33 mouse cellular contexts compared by ENCODE assay signal in genomic region chr17:25934526-25934925, GRCm38 (mm10). TPM values are rescaled to one million over a fixed set of nuclear protein-coding genes. Genes with fewer than 3 reads are reported as not detected.
DNase-seq lines count a peak whose midpoint lies in the region; ATAC-seq lines count a peak whose summit lies in the region.
"Had no signal": no experiment of that assay in that cellular context is flagged by ENCODE, and none has a peak within 500 bp of the region (broad histone marks: within the 10 kb centered on the region; RNA-seq: fewer than 3 reads in every experiment).

No protein-coding gene starts in this region.

- no peak overlapping the region for H3K27ac ChIP-seq in liver, embryonic 15.5 days (replicated peaks)
- no peak overlapping the region for H3K27ac ChIP-seq in liver, embryonic 11.5 days (ENCODE audit: low read depth, low read length)
- H3K27ac ChIP-seq: embryonic facial prominence, embryonic 10.5 days; embryonic facial prominence, embryonic 13.5 days; gastrocnemius, adult 2 months; hindbrain, embryonic 13.5 days; intestine, embryonic 15.5 days had no signal

- peaks cover 100% of the 10 kb centered on the region for H3K36me3 ChIP-seq in erythroblast, embryonic 14.5 days (ENCODE audit: control insufficient read depth)
- peaks cover 100% of the 10 kb centered on the region for H3K36me3 ChIP-seq in liver, embryonic 15.5 days (replicated peaks)
- peaks cover 69% of the 10 kb centered on the region for H3K36me3 ChIP-seq in liver, embryonic 11.5 days (ENCODE audit: control insufficient read depth, insufficient read depth, low read length)

- ATAC-seq in erythroblast, adult 5-6 weeks (replicated peaks; ENCODE audit: low FRiP score, poor library complexity, severe bottlenecking) = no peak
- no peak for ATAC-seq in liver, embryonic 15.5 days (ENCODE audit: insufficient read depth)
- no peak for ATAC-seq in liver, embryonic 11.5 days (replicated peaks; ENCODE audit: low FRiP score)
- ATAC-seq in megakaryocyte-erythroid progenitor cell, adult 5-6 weeks (replicated peaks; ENCODE audit: low FRiP score, low TSS enrichment, poor library complexity, severe bottlenecking) = no peak
- ATAC-seq: activated CD4-positive, CD25-positive, alpha-beta regulatory T cell, adult 4 months; forebrain, embryonic 14.5 days; forebrain, postnatal 0 days; hindbrain, embryonic 16.5 days; intestine, embryonic 15.5 days had no signal

- peak; percentile 30 for DNase-seq in adrenal gland, adult 2 months
- no peak for DNase-seq in adrenal gland, postnatal 4 days (ENCODE audit: low spot score in 2 of 2)
- no peak for DNase-seq in liver, embryonic 11.5 days (ENCODE audit: low spot score)
- peak; percentile 47 for DNase-seq in brain, adult 2 months (ENCODE audit: low read depth, low spot score)
- DNase-seq: cerebellum, adult 11-12 months; cerebellum, adult 8-10 months; cerebellum, postnatal 10 days; cerebellum, postnatal 36 days; embryo, embryonic 11 days; forebrain, postnatal 0 days; gastrocnemius, adult 2 months; gastrocnemius, postnatal 14 days; heart, adult 11 months had no signal

- H3K4me3 ChIP-seq in erythroblast, embryonic 14.5 days (replicated peaks) = peak overlapping the region; percentile 35
- H3K4me3 ChIP-seq in liver, embryonic 15.5 days (replicated peaks) = peak overlapping the region; percentile 10
- H3K4me3 ChIP-seq in liver, embryonic 11.5 days (ENCODE audit: low read depth, low read length) = no peak overlapping the region
- H3K4me3 ChIP-seq: embryonic facial prominence, embryonic 10.5 days; embryonic facial prominence, embryonic 13.5 days; gastrocnemius, adult 2 months; hindbrain, embryonic 13.5 days; intestine, embryonic 15.5 days had no signal

- peaks cover 90% of the 10 kb centered on the region for H3K4me1 ChIP-seq in erythroblast, embryonic 14.5 days (ENCODE audit: control insufficient read depth)
- H3K4me1 ChIP-seq in liver, embryonic 15.5 days (replicated peaks) = peaks cover 66% of the 10 kb centered on the region
- no peaks in the 10 kb centered on the region; the same call in 1 of the 2 replicates for H3K4me1 ChIP-seq in liver, embryonic 11.5 days (replicated peaks; ENCODE audit: control insufficient read depth, insufficient read depth, low read length)
- H3K4me1 ChIP-seq: embryonic facial prominence, embryonic 13.5 days; hindbrain, embryonic 13.5 days; intestine, embryonic 15.5 days had no signal

- H3K9me3 ChIP-seq in erythroblast, embryonic 14.5 days (ENCODE audit: control insufficient read depth, low read length) = no peaks in the 10 kb centered on the region
- no peaks in the 10 kb centered on the region for H3K9me3 ChIP-seq in liver, embryonic 15.5 days (replicated peaks)
- no peaks in the 10 kb centered on the region for H3K9me3 ChIP-seq in liver, embryonic 11.5 days (ENCODE audit: control insufficient read depth, low read length)
- H3K9me3 ChIP-seq: embryonic facial prominence, embryonic 10.5 days; embryonic facial prominence, embryonic 13.5 days; hindbrain, embryonic 13.5 days; intestine, embryonic 15.5 days had no signal

- H3K9ac ChIP-seq in liver, embryonic 15.5 days = no peak overlapping the region
- no peak overlapping the region for H3K9ac ChIP-seq in liver, embryonic 11.5 days (ENCODE audit: low read depth, low read length)
- H3K9ac ChIP-seq: embryonic facial prominence, embryonic 13.5 days; forebrain, postnatal 0 days; hindbrain, embryonic 13.5 days; intestine, embryonic 15.5 days had no signal

- no peak overlapping the region for H3K4me2 ChIP-seq in liver, embryonic 15.5 days
- H3K4me2 ChIP-seq in liver, embryonic 11.5 days = no peak overlapping the region
- H3K4me2 ChIP-seq: embryonic facial prominence, embryonic 13.5 days; heart, embryonic 11.5 days; hindbrain, embryonic 13.5 days; intestine, embryonic 15.5 days had no signal

- WGBS in liver, embryonic 15.5 days (ENCODE audit: insufficient replicate concordance) = 92% methylated on average over 1 of the region's 1 CpGs
- WGBS in liver, embryonic 11.5 days = 78% methylated on average over 1 of the region's 1 CpGs

- H3K27me3 ChIP-seq in erythroblast, embryonic 14.5 days (ENCODE audit: control insufficient read depth) = no peaks in the 10 kb centered on the region; the same call in 1 of the 2 replicates
- H3K27me3 ChIP-seq in liver, embryonic 15.5 days = no peaks in the 10 kb centered on the region
- no peaks in the 10 kb centered on the region for H3K27me3 ChIP-seq in liver, embryonic 11.5 days (replicated peaks; ENCODE audit: control insufficient read depth, insufficient read depth, low read length)
- H3K27me3 ChIP-seq: embryonic facial prominence, embryonic 13.5 days; hindbrain, embryonic 13.5 days; intestine, embryonic 15.5 days had no signal

RNA-seq across cellular contexts. Expression of gene Pigq, which starts 10.2 kb away (rescaled TPM):
- total RNA-seq in adrenal gland, adult 2 months (2021) = 100 to 1,000 TPM; 105 to 121 TPM
- 160 and 187 TPM in 2 replicates for polyA plus RNA-seq in adrenal gland, adult 2 months (2012; rRNA removed)
- 100 to 1,000 TPM in 1 of 2 experiments, 10 to 100 TPM in 1; 97.7 to 115 TPM for total RNA-seq in adrenal gland, postnatal 4 days (2021)
- 164 and 218 TPM in 2 replicates for polyA plus RNA-seq in erythroblast, embryonic 14.5 days (2012)
- 1,336 and 1,664 TPM in 2 replicates for total RNA-seq in erythroblast, adult 5-6 weeks (2015; ENCODE audit: low replicate concordance)
- 1,480 and 1,728 TPM in 2 replicates for total RNA-seq in erythroblast, adult 5-6 weeks (2017; ENCODE audit: low replicate concordance)
- polyA plus RNA-seq in liver, embryonic 15.5 days (2015; fragmentation: Nextera tagmentation; extraction: Ambion mirVana) = 156 and 174 TPM in 2 replicates
- polyA plus RNA-seq in liver, embryonic 11.5 days (2014; fragmentation: Nextera tagmentation; extraction: Ambion mirVana) = 137 and 139 TPM in 2 replicates
- total RNA-seq in megakaryocyte-erythroid progenitor cell, adult 5-6 weeks (2014; fragmentation: Nextera tagmentation) = 211 and 231 TPM in 2 replicates
- total RNA-seq in megakaryocyte-erythroid progenitor cell, adult 5-6 weeks (2017) = 102 and 156 TPM in 2 replicates

RNA-seq across cellular contexts. Expression of gene Nhlrc4, which starts 10.2 kb away (rescaled TPM):
- not detected for total RNA-seq in adrenal gland, adult 2 months (2021)
- not detected in 2 replicates for polyA plus RNA-seq in adrenal gland, adult 2 months (2012; rRNA removed)
- 1 to 10 TPM in 1 of 2 experiments, under 1 TPM in 1; 0.54 to 1.5 TPM for total RNA-seq in adrenal gland, postnatal 4 days (2021)
- polyA plus RNA-seq in erythroblast, embryonic 14.5 days (2012) = 2.9 and 3.4 TPM in 2 replicates
- 49.2 and 66.7 TPM in 2 replicates for total RNA-seq in erythroblast, adult 5-6 weeks (2015; ENCODE audit: low replicate concordance)
- total RNA-seq in erythroblast, adult 5-6 weeks (2017; ENCODE audit: low replicate concordance) = 40.7 and 62.0 TPM in 2 replicates
- polyA plus RNA-seq in liver, embryonic 15.5 days (2015; fragmentation: Nextera tagmentation; extraction: Ambion mirVana) = 6.1 and 6.7 TPM in 2 replicates
- polyA plus RNA-seq in liver, embryonic 11.5 days (2014; fragmentation: Nextera tagmentation; extraction: Ambion mirVana) = 0.85 and 1.4 TPM in 2 replicates
- not detected in 2 replicates for total RNA-seq in megakaryocyte-erythroid progenitor cell, adult 5-6 weeks (2014; fragmentation: Nextera tagmentation)
- not detected in 2 replicates for total RNA-seq in megakaryocyte-erythroid progenitor cell, adult 5-6 weeks (2017)
- total RNA-seq: adrenal gland, postnatal 36 days; forebrain, postnatal 0 days; gastrocnemius, adult 2 months; gastrocnemius, postnatal 14 days; gastrocnemius, postnatal 4 days; heart, postnatal 25 days; hematopoietic stem cell, adult 5-6 weeks had no signal
- polyA plus RNA-seq: activated CD4-positive, CD25-positive, alpha-beta regulatory T cell, adult 4 months; embryonic facial prominence, embryonic 13.5 days; forebrain, embryonic 14.5 days; heart, embryonic 14.5 days; heart, postnatal 0 days; hindbrain, embryonic 13.5 days had no signal

RNA-seq across cellular contexts. Expression of gene Rab40c, which starts 15.0 kb away (rescaled TPM):
- 10 to 100 TPM; 21.1 to 27.3 TPM for total RNA-seq in adrenal gland, adult 2 months (2021)
- polyA plus RNA-seq in adrenal gland, adult 2 months (2012; rRNA removed) = 52.1 and 68.8 TPM in 2 replicates
- total RNA-seq in adrenal gland, postnatal 4 days (2021) = 10 to 100 TPM; 36.4 to 38.1 TPM
- polyA plus RNA-seq in erythroblast, embryonic 14.5 days (2012) = 0.68 and 1.0 TPM in 2 replicates
- 2.3 and 6.7 TPM in 2 replicates for total RNA-seq in erythroblast, adult 5-6 weeks (2015; ENCODE audit: low replicate concordance)
- 1.2 and 1.5 TPM in 2 replicates for total RNA-seq in erythroblast, adult 5-6 weeks (2017; ENCODE audit: low replicate concordance)
- 6.6 and 8.4 TPM in 2 replicates for polyA plus RNA-seq in liver, embryonic 15.5 days (2015; fragmentation: Nextera tagmentation; extraction: Ambion mirVana)
- polyA plus RNA-seq in liver, embryonic 11.5 days (2014; fragmentation: Nextera tagmentation; extraction: Ambion mirVana) = 9.9 and 10.7 TPM in 2 replicates
- total RNA-seq in megakaryocyte-erythroid progenitor cell, adult 5-6 weeks (2014; fragmentation: Nextera tagmentation) = 2.4 and 8.9 TPM in 2 replicates
- total RNA-seq in megakaryocyte-erythroid progenitor cell, adult 5-6 weeks (2017) = 7.9 and 30.2 TPM in 2 replicates

RNA-seq across cellular contexts. Expression of gene A930017K11Rik, which starts 17.8 kb away (rescaled TPM):
- not detected for total RNA-seq in adrenal gland, adult 2 months (2021)
- polyA plus RNA-seq in adrenal gland, adult 2 months (2012; rRNA removed) = 0.13 TPM in 1 of 2 replicates, not detected in the other
- total RNA-seq in adrenal gland, postnatal 4 days (2021) = 1 to 10 TPM in 1 of 2 experiments, not detected in 1; 1.1 TPM
- 0.25 TPM in 2 replicates for polyA plus RNA-seq in erythroblast, embryonic 14.5 days (2012)
- not detected in 2 replicates for total RNA-seq in erythroblast, adult 5-6 weeks (2015; ENCODE audit: low replicate concordance)
- not detected in 2 replicates for total RNA-seq in erythroblast, adult 5-6 weeks (2017; ENCODE audit: low replicate concordance)
- 0.23 and 0.37 TPM in 2 replicates for polyA plus RNA-seq in liver, embryonic 15.5 days (2015; fragmentation: Nextera tagmentation; extraction: Ambion mirVana)
- 0.68 and 0.85 TPM in 2 replicates for polyA plus RNA-seq in liver, embryonic 11.5 days (2014; fragmentation: Nextera tagmentation; extraction: Ambion mirVana)
- not detected in 2 replicates for total RNA-seq in megakaryocyte-erythroid progenitor cell, adult 5-6 weeks (2014; fragmentation: Nextera tagmentation)
- 0.05 TPM in 1 of 2 replicates, not detected in the other for total RNA-seq in megakaryocyte-erythroid progenitor cell, adult 5-6 weeks (2017)
- total RNA-seq: adrenal gland, postnatal 36 days; ES-E14; gastrocnemius, adult 2 months; gastrocnemius, postnatal 14 days; gastrocnemius, postnatal 4 days; hematopoietic stem cell, adult 5-6 weeks had no signal
- polyA plus RNA-seq: activated CD4-positive, CD25-positive, alpha-beta regulatory T cell, adult 4 months; forebrain, embryonic 11.5 days; heart, embryonic 14.5 days; heart, postnatal 0 days had no signal

RNA-seq across cellular contexts. Expression of gene Capn15, which starts 51.1 kb away (rescaled TPM):
- 10 to 100 TPM; 16.3 to 18.1 TPM for total RNA-seq in adrenal gland, adult 2 months (2021)
- polyA plus RNA-seq in adrenal gland, adult 2 months (2012; rRNA removed) = 49.0 and 51.5 TPM in 2 replicates
- 10 to 100 TPM; 24.0 to 24.2 TPM for total RNA-seq in adrenal gland, postnatal 4 days (2021)
- polyA plus RNA-seq in erythroblast, embryonic 14.5 days (2012) = 6.2 and 6.3 TPM in 2 replicates
- total RNA-seq in erythroblast, adult 5-6 weeks (2015; ENCODE audit: low replicate concordance) = 1.2 and 1.5 TPM in 2 replicates
- total RNA-seq in erythroblast, adult 5-6 weeks (2017; ENCODE audit: low replicate concordance) = 1.4 and 2.4 TPM in 2 replicates
- 9.7 and 11.4 TPM in 2 replicates for polyA plus RNA-seq in liver, embryonic 15.5 days (2015; fragmentation: Nextera tagmentation; extraction: Ambion mirVana)
- polyA plus RNA-seq in liver, embryonic 11.5 days (2014; fragmentation: Nextera tagmentation; extraction: Ambion mirVana) = 23.0 and 27.4 TPM in 2 replicates
- 14.8 and 18.4 TPM in 2 replicates for total RNA-seq in megakaryocyte-erythroid progenitor cell, adult 5-6 weeks (2014; fragmentation: Nextera tagmentation)
- total RNA-seq in megakaryocyte-erythroid progenitor cell, adult 5-6 weeks (2017) = 1.7 and 3.5 TPM in 2 replicates

Comparison
In these comparisons a context has a peak if more than half of its experiments do, and no peak if none do; other contexts are left out.
1. DNase-seq: peak in adrenal gland, adult 2 months (single experiment) and brain, adult 2 months (single experiment); none in adrenal gland, postnatal 4 days (0 of 2) and liver, embryonic 11.5 days (single experiment).
2. RNA of gene Pigq, which starts 10.2 kb away (total RNA-seq): 1,336 to 1,728 TPM in erythroblast, adult 5-6 weeks; 102 to 231 TPM in megakaryocyte-erythroid progenitor cell, adult 5-6 weeks, 105 to 121 TPM in adrenal gland, adult 2 months and 97.7 to 115 TPM in adrenal gland, postnatal 4 days; every median in the first group is over 4 times any median in the second.
3. RNA of gene Nhlrc4, which starts 10.2 kb away (total RNA-seq): 40.7 to 66.7 TPM in erythroblast, adult 5-6 weeks; 0.54 to 1.5 TPM in adrenal gland, postnatal 4 days, not detected in adrenal gland, adult 2 months and not detected in megakaryocyte-erythroid progenitor cell, adult 5-6 weeks; every median in the first group is over 10 times any median in the second.